Mouse (Mus musculus): ENCODE measurements around the gene Crtc3. TPM values are rescaled to one million over a fixed set of nuclear protein-coding genes. Genes with fewer than 3 reads are reported as not detected.

The Crtc3 gene
- polyA plus RNA-seq, 2 experiments = 18.6 to 26.4 TPM

- Histone ChIP-seq H3K9ac (ENCODE audit: low read depth, low read length, severe bottlenecking) (no peak overlapping the region), H3K4me3 (replicated peaks; ENCODE audit: low read length) (no peak overlapping the region), H3K36me3 (ENCODE audit: control insufficient read depth, insufficient read depth, low read length) (peaks cover 9% of the 10 kb centered on the region), H3K4me1 (ENCODE audit: control insufficient read depth, insufficient read depth, low read length) (peaks cover 31% of the 10 kb centered on the region), H3K27ac (replicated peaks; ENCODE audit: low read depth, low read length) (no peak overlapping the region), H3K9me3 (ENCODE audit: control insufficient read depth, low read length) (no peaks in the 10 kb centered on the region), H3K27me3 (ENCODE audit: control insufficient read depth, insufficient read depth, low read length) (no peaks in the 10 kb centered on the region), H3K4me2 (replicated peaks; ENCODE audit: low read depth, low read length, severe bottlenecking) (no peak overlapping the region)
- TF ChIP-seq POLR2A (IDR thresholded peaks at IDR 0.05; ENCODE audit: borderline replicate concordance, extremely low read depth, insufficient read depth, insufficient read length) = no peak
- 57% methylated on average over 6 of the region's 6 CpGs for WGBS
- no peak for ATAC-seq (ENCODE audit: low FRiP score, low read depth)
- DNase-seq (ENCODE audit: low spot score) = no peak
Observed at GRCm38 (mm10) chr7:80631993-80632392, 56.7 kb downstream of the Crtc3 start.

GRCm38 (mm10) chr7:80631405-80631804 is 57.3 kb downstream of the Crtc3 start:
- peaks cover 11% of the 10 kb centered on the region for H3K36me3 ChIP-seq (ENCODE audit: control insufficient read depth, insufficient read depth, low read length)
- 0 out of 2 replicates have a peak overlapping the region, but pooled peaks have one; percentile 14 for H3K9ac ChIP-seq (ENCODE audit: low read depth, low read length, severe bottlenecking)
- H3K27ac ChIP-seq (replicated peaks; ENCODE audit: low read depth, low read length) = no peak overlapping the region
- ATAC-seq (ENCODE audit: low FRiP score, low read depth) (no peak), DNase-seq (ENCODE audit: low spot score) (no peak)
- H3K9me3 ChIP-seq (ENCODE audit: control insufficient read depth, low read length) = no peaks in the 10 kb centered on the region
- H3K4me3 ChIP-seq (replicated peaks; ENCODE audit: low read length) = no peak overlapping the region
- WGBS = 47% methylated on average over 3 of the region's 3 CpGs
- H3K27me3 ChIP-seq (ENCODE audit: control insufficient read depth, insufficient read depth, low read length) = no peaks in the 10 kb centered on the region
- H3K4me1 ChIP-seq (ENCODE audit: control insufficient read depth, insufficient read depth, low read length) = peaks cover 27% of the 10 kb centered on the region
- no peak for TF ChIP-seq POLR2A (IDR thresholded peaks at IDR 0.05; ENCODE audit: borderline replicate concordance, extremely low read depth, insufficient read depth, insufficient read length)
- H3K4me2 ChIP-seq (replicated peaks; ENCODE audit: low read depth, low read length, severe bottlenecking) = no peak overlapping the region

- Histone ChIP-seq H3K9me3 (ENCODE audit: control insufficient read depth, low read length) (no peaks in the 10 kb centered on the region), H3K27me3 (ENCODE audit: control insufficient read depth, insufficient read depth, low read length) (no peaks in the 10 kb centered on the region), H3K36me3 (ENCODE audit: control insufficient read depth, insufficient read depth, low read length) (peaks cover 24% of the 10 kb centered on the region; the same call in 1 of the 2 replicates), H3K4me2 (replicated peaks; ENCODE audit: low read depth, low read length, severe bottlenecking) (no peak overlapping the region; the same call in 1 of the 2 replicates), H3K9ac (ENCODE audit: low read depth, low read length, severe bottlenecking) (no peak overlapping the region), H3K27ac (replicated peaks; ENCODE audit: low read depth, low read length) (0 out of 2 replicates have a peak overlapping the region, but pooled peaks have one; percentile 39), H3K4me1 (ENCODE audit: control insufficient read depth, insufficient read depth, low read length) (peaks cover 22% of the 10 kb centered on the region), H3K4me3 (replicated peaks; ENCODE audit: low read length) (no peak overlapping the region)
- ATAC-seq (ENCODE audit: low FRiP score, low read depth) = no peak
- WGBS = 41% methylated on average over 12 of the region's 12 CpGs
- DNase-seq (ENCODE audit: low spot score) = no peak
- no peak for TF ChIP-seq POLR2A (IDR thresholded peaks at IDR 0.05; ENCODE audit: borderline replicate concordance, extremely low read depth, insufficient read depth, insufficient read length)
Observed at GRCm38 (mm10) chr7:80629369-80629768, 59.3 kb downstream of the Crtc3 start.

- no peak overlapping the region; the same call in 1 of the 2 replicates for H3K4me2 ChIP-seq (replicated peaks; ENCODE audit: low read depth, low read length, severe bottlenecking)
- DNase-seq (ENCODE audit: low spot score) (peak; percentile 62), ATAC-seq (ENCODE audit: low FRiP score, low read depth) (peak; percentile 23; the same call in 1 of the 2 replicates)
- H3K36me3 ChIP-seq (ENCODE audit: control insufficient read depth, insufficient read depth, low read length) = peaks cover 24% of the 10 kb centered on the region; the same call in 1 of the 2 replicates
- WGBS = 38% methylated on average over 8 of the region's 8 CpGs
- peaks cover 22% of the 10 kb centered on the region for H3K4me1 ChIP-seq (ENCODE audit: control insufficient read depth, insufficient read depth, low read length)
- 0 out of 2 replicates have a peak overlapping the region, but pooled peaks have one; percentile 39 for H3K27ac ChIP-seq (replicated peaks; ENCODE audit: low read depth, low read length)
- no peaks in the 10 kb centered on the region for H3K27me3 ChIP-seq (ENCODE audit: control insufficient read depth, insufficient read depth, low read length)
- no peak overlapping the region for H3K4me3 ChIP-seq (replicated peaks; ENCODE audit: low read length)
- H3K9me3 ChIP-seq (ENCODE audit: control insufficient read depth, low read length) = no peaks in the 10 kb centered on the region
- no peak for TF ChIP-seq POLR2A (IDR thresholded peaks at IDR 0.05; ENCODE audit: borderline replicate concordance, extremely low read depth, insufficient read depth, insufficient read length)
- no peak overlapping the region for H3K9ac ChIP-seq (ENCODE audit: low read depth, low read length, severe bottlenecking)
Observed at GRCm38 (mm10) chr7:80628708-80629183, 59.9 kb downstream of the Crtc3 start.

- no peak for TF ChIP-seq POLR2A (IDR thresholded peaks at IDR 0.05; ENCODE audit: borderline replicate concordance, extremely low read depth, insufficient read depth, insufficient read length)
- H3K9me3 ChIP-seq (ENCODE audit: control insufficient read depth, low read length) = no peaks in the 10 kb centered on the region
- DNase-seq (ENCODE audit: low spot score) = no peak
- H3K9ac ChIP-seq (ENCODE audit: low read depth, low read length, severe bottlenecking) = no peak overlapping the region
- WGBS = 79% methylated on average over 5 of the region's 5 CpGs
- H3K27ac ChIP-seq (replicated peaks; ENCODE audit: low read depth, low read length) = no peak overlapping the region
- no peak overlapping the region for H3K4me3 ChIP-seq (replicated peaks; ENCODE audit: low read length)
- no peaks in the 10 kb centered on the region for H3K27me3 ChIP-seq (ENCODE audit: control insufficient read depth, insufficient read depth, low read length)
- no peak for ATAC-seq (ENCODE audit: low FRiP score, low read depth)
- no peak overlapping the region for H3K4me2 ChIP-seq (replicated peaks; ENCODE audit: low read depth, low read length, severe bottlenecking)
- H3K4me1 ChIP-seq (ENCODE audit: control insufficient read depth, insufficient read depth, low read length) = peaks cover 22% of the 10 kb centered on the region
- H3K36me3 ChIP-seq (ENCODE audit: control insufficient read depth, insufficient read depth, low read length) = peaks cover 24% of the 10 kb centered on the region; the same call in 1 of the 2 replicates
Observed at GRCm38 (mm10) chr7:80626943-80627342, 61.7 kb downstream of the Crtc3 start.

Measured in limb, embryonic 14.5 days (tissue).